Mouse (Mus musculus): ENCODE results near the gene Rbm20. TPM values are rescaled to one million over a fixed set of nuclear protein-coding genes. Genes with fewer than 3 reads are reported as not detected.
A peak's percentile ranks its signal among the peaks of the same experiment; 100 is the strongest.

Rbm20 gene
- polyA plus RNA-seq, 1 experiment from 2014 or later, result 2.5 TPM

DNA sequence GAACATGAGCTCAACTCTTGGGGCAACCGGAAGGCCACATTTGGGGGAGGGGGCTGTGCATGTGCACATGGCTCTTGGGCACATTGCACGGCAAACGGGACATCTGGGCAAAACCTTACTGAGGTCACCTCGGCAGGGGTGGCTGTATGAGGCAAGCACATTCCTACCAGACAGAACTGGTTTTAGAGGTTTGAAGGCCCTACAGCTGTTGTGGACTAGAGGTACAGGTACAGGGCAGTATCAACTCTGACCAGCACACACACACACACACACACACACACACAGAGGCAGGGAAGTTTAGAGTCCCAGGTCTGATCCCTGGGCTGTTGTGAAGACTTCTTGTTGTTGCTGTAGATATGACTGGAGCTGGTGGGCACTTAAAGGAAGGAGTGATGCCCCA is 138.6 kb downstream of the Rbm20 start:
- Histone ChIP-seq H3K4me1 (replicated peaks; ENCODE audit: control insufficient read depth, insufficient read depth) (no peaks in the 10 kb centered on the region), H3K27me3 (ENCODE audit: control insufficient read depth, insufficient read depth, low read length) (no peaks in the 10 kb centered on the region), H3K27ac (replicated peaks) (no peak overlapping the region), H3K9me3 (ENCODE audit: control insufficient read depth, low read length) (no peaks in the 10 kb centered on the region), H3K36me3 (ENCODE audit: control insufficient read depth, insufficient read depth, low read length) (no peaks in the 10 kb centered on the region), H3K4me3 (ENCODE audit: low read depth, low read length) (no peak overlapping the region), H3K4me2 (replicated peaks; ENCODE audit: low read depth) (no peak overlapping the region), H3K9ac (ENCODE audit: low read length) (no peak overlapping the region)
- TF ChIP-seq EP300 (optimal IDR thresholded peaks at IDR 0.05), result no peak
- TF ChIP-seq CTCF (IDR thresholded peaks at IDR 0.05; ENCODE audit: low read depth), result no peak
- ATAC-seq (ENCODE audit: low FRiP score, low TSS enrichment) (0 out of 2 replicates have a peak, but pooled peaks have one; percentile 41), DNase-seq (ENCODE audit: low spot score) (no peak)
- WGBS, result 82% methylated on average over 4 of the region's 4 CpGs

DNA sequence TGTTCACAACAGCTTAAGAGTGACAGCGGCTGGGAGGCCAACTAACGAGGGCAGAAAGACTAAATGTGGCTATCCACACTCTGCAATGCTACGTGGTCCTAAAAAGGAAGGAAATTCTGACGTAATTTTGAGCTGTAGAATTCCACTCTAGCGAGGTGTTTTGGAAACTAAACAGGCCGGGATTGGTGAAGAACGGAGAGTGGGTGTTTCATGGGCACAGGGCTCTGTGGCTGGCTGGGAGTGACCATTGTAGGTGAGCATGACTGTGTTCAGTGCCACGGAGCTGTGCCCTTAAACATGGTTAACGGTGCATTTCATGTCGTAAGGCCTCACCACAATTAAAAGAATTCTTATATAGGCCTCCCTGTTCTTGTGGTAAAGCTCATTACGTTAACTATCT is 139.1 kb downstream of the Rbm20 start:
- Histone ChIP-seq H3K9ac (ENCODE audit: low read length) (no peak overlapping the region), H3K27me3 (ENCODE audit: control insufficient read depth, insufficient read depth, low read length) (no peaks in the 10 kb centered on the region), H3K9me3 (ENCODE audit: control insufficient read depth, low read length) (no peaks in the 10 kb centered on the region), H3K4me3 (ENCODE audit: low read depth, low read length) (no peak overlapping the region), H3K4me2 (replicated peaks; ENCODE audit: low read depth) (no peak overlapping the region), H3K4me1 (replicated peaks; ENCODE audit: control insufficient read depth, insufficient read depth) (no peaks in the 10 kb centered on the region), H3K27ac (replicated peaks) (no peak overlapping the region), H3K36me3 (ENCODE audit: control insufficient read depth, insufficient read depth, low read length) (no peaks in the 10 kb centered on the region)
- no peak for DNase-seq (ENCODE audit: low spot score)
- 78% methylated on average over 11 of the region's 11 CpGs for WGBS
- no peak for TF ChIP-seq EP300 (optimal IDR thresholded peaks at IDR 0.05)
- no peak for TF ChIP-seq CTCF (IDR thresholded peaks at IDR 0.05; ENCODE audit: low read depth)
- ATAC-seq (ENCODE audit: low FRiP score, low TSS enrichment), result no peak

DNA sequence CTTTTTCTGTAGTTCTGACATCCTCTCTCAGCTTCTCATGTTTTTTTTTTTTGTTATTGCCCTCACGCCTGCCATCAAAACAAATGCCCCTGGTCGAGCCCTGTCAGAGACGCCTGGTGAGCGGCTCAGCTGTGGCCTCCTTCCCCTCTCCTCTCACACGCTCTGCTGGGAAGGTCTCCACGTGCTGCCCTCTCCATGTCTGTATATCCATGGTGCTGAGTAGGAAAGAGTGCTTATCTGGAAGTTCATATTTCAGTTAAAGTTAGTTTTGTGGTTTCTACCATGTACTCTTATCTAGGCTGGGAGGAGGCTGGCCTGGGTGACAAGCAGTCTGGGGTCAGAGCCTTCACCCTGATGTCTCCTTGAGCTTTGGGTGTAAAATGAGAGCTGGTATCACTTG is 142.2 kb downstream of the Rbm20 start:
- Histone ChIP-seq H3K36me3 (ENCODE audit: control insufficient read depth, insufficient read depth, low read length) (no peaks in the 10 kb centered on the region), H3K9me3 (ENCODE audit: control insufficient read depth, low read length) (no peaks in the 10 kb centered on the region), H3K4me3 (ENCODE audit: low read depth, low read length) (no peak overlapping the region), H3K4me1 (replicated peaks; ENCODE audit: control insufficient read depth, insufficient read depth) (no peaks in the 10 kb centered on the region), H3K9ac (ENCODE audit: low read length) (no peak overlapping the region), H3K27ac (replicated peaks) (no peak overlapping the region), H3K27me3 (ENCODE audit: control insufficient read depth, insufficient read depth, low read length) (no peaks in the 10 kb centered on the region), H3K4me2 (replicated peaks; ENCODE audit: low read depth) (no peak overlapping the region)
- DNase-seq (ENCODE audit: low spot score) (no peak), ATAC-seq (ENCODE audit: low FRiP score, low TSS enrichment) (no peak)
- WGBS, result 74% methylated on average over 6 of the region's 6 CpGs
- TF ChIP-seq CTCF (IDR thresholded peaks at IDR 0.05; ENCODE audit: low read depth) (no peak), EP300 (optimal IDR thresholded peaks at IDR 0.05) (no peak)

DNA sequence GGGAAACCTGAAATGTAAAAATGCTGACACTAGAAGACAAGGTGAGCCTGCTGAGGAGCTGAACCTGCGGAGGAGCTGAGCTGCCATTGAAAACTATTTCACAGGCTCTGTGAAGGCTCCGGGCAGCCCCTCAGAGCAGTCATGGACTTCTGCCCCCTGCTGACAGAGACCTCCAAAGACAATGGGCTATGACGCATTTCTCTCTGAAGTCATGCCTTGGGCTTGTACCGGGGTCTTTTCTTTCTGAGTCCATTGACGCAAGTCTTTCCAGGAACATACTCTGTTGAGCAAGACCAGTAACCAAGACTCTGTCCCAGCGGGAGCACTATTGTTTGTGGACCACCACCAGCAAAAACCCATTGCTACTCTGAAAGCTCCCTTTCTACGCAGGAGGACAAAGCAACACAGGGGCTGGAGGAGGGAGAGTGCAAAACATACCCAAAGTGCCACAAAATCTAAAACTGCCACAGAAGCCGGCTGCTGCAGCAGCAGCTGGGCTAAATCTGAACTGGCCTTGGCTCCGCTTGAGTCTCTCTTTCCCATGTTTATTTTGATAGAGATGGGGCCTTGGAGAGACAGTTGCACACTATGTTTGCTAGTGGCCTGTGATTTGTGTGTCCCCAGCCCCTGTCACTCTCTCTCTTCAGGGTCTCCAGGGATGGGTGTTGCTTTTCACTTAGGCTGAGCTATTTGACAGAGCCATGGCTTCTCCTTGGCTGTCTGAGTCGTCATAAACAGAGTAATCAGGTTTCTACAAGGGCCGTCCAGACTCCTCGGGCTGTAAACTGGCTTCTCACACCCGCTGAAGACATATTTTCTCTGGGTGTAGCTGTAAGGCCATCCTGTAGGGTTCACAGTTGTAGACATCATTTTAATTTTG is 144.4 kb downstream of the Rbm20 start:
- no peak overlapping the region for H3K4me2 ChIP-seq (replicated peaks; ENCODE audit: low read depth)
- WGBS, result 59% methylated on average over 13 of the region's 13 CpGs
- DNase-seq (ENCODE audit: low spot score) (no peak), ATAC-seq (ENCODE audit: low FRiP score, low TSS enrichment) (no peak; the same call in 1 of the 2 replicates)
- TF ChIP-seq CTCF (IDR thresholded peaks at IDR 0.05; ENCODE audit: low read depth), result peak; percentile 47
- TF ChIP-seq EP300 (optimal IDR thresholded peaks at IDR 0.05), result no peak
- no peaks in the 10 kb centered on the region for H3K4me1 ChIP-seq (replicated peaks; ENCODE audit: control insufficient read depth, insufficient read depth)
- H3K9ac ChIP-seq (ENCODE audit: low read length), result no peak overlapping the region
- no peaks in the 10 kb centered on the region for H3K9me3 ChIP-seq (ENCODE audit: control insufficient read depth, low read length)
- no peaks in the 10 kb centered on the region for H3K27me3 ChIP-seq (ENCODE audit: control insufficient read depth, insufficient read depth, low read length)
- H3K36me3 ChIP-seq (ENCODE audit: control insufficient read depth, insufficient read depth, low read length), result no peaks in the 10 kb centered on the region
- H3K27ac ChIP-seq (replicated peaks), result peak overlapping the region; percentile 5; the same call in 1 of the 2 replicates
- no peak overlapping the region for H3K4me3 ChIP-seq (ENCODE audit: low read depth, low read length)

DNA sequence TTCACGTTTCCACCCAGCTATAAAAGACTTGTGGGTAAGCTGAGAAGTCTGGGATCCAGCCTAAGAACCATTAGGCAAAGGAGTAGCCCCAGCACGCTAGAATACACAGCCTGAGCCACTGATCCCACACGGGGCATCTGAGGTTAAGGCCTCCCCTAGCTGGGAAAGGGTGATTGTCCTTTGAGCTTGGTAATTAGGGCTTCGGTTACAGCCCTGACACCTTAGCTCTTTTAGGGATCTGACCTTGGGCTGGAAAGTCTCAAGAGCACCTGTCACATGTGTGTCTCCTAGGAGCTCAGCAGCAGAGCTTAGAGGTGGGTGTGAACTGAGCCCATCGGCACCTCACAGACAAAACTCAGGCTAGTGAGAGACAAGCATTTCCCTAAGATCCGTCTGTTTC is 146.7 kb downstream of the Rbm20 start:
- 44% methylated on average over 6 of the region's 6 CpGs for WGBS
- TF ChIP-seq CTCF (IDR thresholded peaks at IDR 0.05; ENCODE audit: low read depth) (no peak), EP300 (optimal IDR thresholded peaks at IDR 0.05) (no peak)
- H3K4me1 ChIP-seq (replicated peaks; ENCODE audit: control insufficient read depth, insufficient read depth), result no peaks in the 10 kb centered on the region
- H3K9me3 ChIP-seq (ENCODE audit: control insufficient read depth, low read length), result no peaks in the 10 kb centered on the region
- H3K27me3 ChIP-seq (ENCODE audit: control insufficient read depth, insufficient read depth, low read length), result no peaks in the 10 kb centered on the region
- H3K36me3 ChIP-seq (ENCODE audit: control insufficient read depth, insufficient read depth, low read length), result no peaks in the 10 kb centered on the region
- no peak overlapping the region for H3K9ac ChIP-seq (ENCODE audit: low read length)
- no peak overlapping the region for H3K4me2 ChIP-seq (replicated peaks; ENCODE audit: low read depth)
- no peak overlapping the region for H3K4me3 ChIP-seq (ENCODE audit: low read depth, low read length)
- DNase-seq (ENCODE audit: low spot score) (no peak), ATAC-seq (ENCODE audit: low FRiP score, low TSS enrichment) (no peak)
- H3K27ac ChIP-seq (replicated peaks), result peak overlapping the region; percentile 35; the same call in 1 of the 2 replicates

Data from stomach, postnatal 0 days (tissue).